Mouse (Mus musculus): ENCODE results near the gene Gm12184.

- TF ChIP-seq CTCF (IDR thresholded peaks at IDR 0.05; ENCODE audit: insufficient read depth, low read length) (no peak), POLR2A (IDR thresholded peaks at IDR 0.05; ENCODE audit: borderline replicate concordance, extremely low read depth, low read depth, low read length) (peak; percentile 64; the same call in 1 of the 2 replicates)
These were observed 44.8 kb upstream of the Gm12184 start, which contains the start of gene Irgm1 for GRCm38 (mm10) chr11:48871201-48871772.

Measured in lung, adult 2 months (tissue).